Mouse (Mus musculus) kidney, postnatal 14 days (tissue): ENCODE results near the gene Paf1.
A peak's percentile ranks its signal among the peaks of the same experiment; 100 is the strongest.

Experiments
- DNase-seq: peaks from one replicate; pipeline ENCODE4 v3.0.0; 2022; ENCODE audit warnings: mixed read lengths

Paf1 gene

DNA sequence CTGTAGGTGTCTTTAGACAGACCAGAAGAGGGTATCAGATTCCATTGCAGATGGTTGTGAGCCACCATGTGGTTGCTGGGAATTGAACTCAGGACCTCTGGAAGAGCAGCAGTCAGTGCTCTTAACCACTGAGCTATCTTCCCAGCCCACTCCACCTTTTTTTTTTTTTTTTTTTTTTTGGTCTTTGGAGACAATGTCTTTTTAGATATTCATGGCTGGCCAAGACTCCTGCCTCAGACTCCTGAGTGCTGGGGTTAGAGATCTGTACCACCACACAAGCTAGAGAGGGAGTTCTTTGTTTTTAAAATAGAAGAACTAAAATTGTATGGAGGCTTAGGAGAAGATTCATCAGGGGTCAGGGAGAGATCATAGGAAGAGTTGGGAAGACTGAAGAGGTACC, 45.2 kb downstream of the Paf1 start:
- no peak for DNase-seq

DNA sequence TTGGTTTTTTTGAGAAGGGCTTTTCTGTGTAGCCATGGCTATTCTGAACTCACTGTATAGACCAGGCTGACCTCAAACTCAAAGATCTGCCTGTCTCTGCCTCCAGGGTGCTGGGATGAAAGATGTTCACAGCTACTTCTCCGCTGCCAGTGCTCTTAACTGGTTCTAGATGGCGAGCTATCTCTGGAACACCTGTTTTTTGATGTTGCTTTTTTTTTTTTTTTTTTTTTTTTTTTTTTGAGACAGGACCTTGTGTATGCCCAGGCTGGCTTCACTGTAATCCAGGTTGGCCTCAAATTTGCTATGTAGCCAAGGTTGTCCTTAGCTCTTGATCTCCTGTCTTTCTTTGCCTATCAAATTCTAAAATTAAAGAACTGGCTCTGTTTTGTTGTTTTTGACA, 46.0 kb downstream of the Paf1 start:
- no peak for DNase-seq

DNA sequence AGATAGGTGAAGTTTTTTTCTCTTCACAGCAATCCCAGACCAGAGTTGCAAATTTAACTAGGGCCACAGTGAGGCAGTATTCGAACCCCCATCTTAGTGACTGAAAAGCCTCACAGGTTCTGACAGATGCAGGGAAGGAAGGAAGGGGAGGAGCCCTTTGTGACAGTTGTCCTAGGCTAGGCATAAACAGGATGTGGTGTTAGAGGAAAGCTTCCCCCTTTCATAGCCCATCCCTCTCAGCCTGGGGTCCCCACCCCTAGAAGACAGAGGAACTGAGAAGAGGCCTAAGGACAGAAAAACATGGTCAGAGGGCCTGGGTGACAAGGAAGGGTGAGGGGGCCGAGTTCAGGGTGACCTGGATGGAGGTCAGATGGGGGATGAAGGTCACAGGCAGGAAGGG, 48.0 kb downstream of the Paf1 start:
- DNase-seq: peak; percentile 52

- no peak for DNase-seq
Observed at GRCm38 (mm10) chr7:28441776-28442485, 49.2 kb downstream of the Paf1 start.

DNA sequence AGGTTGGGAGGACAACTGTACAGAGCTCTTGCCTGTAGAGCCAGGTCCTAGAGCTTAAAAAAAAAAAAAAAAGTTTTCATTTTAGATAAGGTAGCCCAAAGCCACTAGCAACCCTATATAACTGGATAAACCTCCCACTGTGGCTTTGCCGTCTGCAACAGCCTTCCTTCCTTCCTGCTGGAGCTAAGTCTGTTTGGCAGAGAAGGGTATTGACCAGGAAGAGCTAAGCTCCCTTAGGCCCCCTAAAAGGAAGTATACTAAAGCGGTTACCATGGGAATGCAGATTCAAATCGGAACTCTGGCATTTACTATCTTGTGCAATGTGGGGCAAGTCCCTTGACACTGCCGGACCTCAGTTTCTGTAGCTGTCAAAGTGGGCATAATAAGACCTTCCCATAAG, 49.9 kb downstream of the Paf1 start:
- DNase-seq: no peak

DNA sequence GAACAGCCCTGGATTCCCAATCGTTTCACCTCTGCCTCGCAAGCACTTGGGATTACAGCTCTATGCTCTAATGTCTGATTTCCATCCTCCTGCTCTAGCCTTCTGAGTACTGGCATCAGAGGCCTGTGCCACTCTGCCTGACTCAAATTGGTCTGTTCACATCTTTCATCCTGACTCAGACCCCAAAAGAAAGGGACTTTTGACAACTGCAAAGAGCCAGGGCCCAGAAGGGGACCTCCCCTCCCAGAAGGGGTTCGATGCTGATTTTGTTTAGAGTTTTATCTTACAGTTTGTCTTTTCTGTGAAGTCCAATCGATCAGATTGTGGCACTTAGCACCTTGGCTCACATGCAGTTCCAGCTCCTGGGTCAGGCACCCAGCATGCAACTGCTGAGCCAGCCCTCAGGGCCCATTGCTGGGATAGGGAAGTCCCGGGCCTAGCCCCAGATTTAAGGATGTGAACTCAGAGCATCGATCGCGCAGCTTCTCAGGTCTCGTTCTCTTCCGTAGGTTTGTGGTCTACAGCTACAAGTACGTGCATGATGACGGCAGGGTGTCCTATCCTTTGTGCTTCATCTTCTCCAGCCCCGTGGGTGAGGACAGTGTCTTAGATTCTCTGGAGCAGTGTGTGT, 51.7 kb downstream of the Paf1 start:
- DNase-seq: no peak

DNA sequence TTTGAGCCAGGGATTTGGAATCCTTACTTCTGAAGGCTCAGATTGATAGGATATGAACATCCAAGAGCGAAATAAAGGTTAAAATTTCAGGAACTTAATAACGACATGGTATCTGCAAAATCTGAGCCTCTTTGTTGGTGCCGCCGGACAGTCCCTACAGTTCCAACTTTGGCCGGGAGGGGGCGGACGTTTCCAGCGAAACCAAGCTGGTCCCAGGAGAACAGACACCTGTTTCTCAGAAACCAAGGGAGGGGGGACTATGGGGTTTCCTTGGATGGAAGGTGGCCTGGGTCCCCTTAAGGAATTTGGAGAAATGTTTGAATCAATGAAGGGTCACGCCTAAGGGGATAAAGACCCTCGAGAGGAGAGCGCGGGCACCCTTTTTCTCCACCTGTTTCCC, 53.7 kb downstream of the Paf1 start:
- DNase-seq: peak; percentile 82

DNA sequence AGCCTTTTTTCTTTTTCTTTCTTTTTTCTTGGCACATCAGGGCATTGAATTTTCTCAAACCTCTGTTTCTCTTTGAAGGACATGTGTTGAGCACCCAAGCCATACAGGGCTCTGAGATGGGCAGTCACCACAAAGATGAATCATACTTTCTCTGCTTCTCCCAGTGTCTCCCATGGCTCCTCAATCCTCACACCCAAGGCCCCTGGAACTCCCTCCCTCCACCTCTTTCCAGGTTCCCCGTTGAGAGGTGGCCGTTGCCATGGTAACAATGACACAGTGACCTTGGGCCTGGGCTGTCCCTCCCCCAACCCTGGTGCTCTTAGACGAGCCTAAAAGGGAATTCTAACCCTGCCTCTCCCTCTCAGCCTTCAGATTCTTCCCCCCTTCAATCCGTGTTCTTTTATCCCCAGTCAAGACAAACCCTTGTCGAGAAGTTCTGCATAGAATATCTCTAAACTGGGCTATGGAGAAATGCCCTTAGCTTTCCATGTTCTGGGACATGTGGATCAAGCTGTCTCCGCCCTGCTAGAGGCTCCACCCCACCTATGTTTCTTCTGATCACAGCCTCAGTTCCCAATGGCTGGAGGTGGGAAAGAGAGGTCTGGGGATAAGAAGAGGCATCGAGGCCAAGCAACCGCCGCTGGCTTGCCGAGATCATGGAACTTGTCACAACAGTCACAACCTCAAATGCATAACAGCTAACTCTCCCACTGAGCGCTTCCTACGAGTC, 54.5 kb downstream of the Paf1 start:
- peak; percentile 45 for DNase-seq

- no peak for DNase-seq
Observed at GRCm38 (mm10) chr7:28447865-28448820, 55.4 kb downstream of the Paf1 start.
